Mouse (Mus musculus): ENCODE data around the gene Pank2.
"Not testable (repeated sequence)": the region's sequence is repeated elsewhere in the genome, so short reads cannot be mapped to it uniquely, and the experiment has no call there.

The Pank2 gene

GRCm38 (mm10) chr2:131260544-131261307 lies 1.6 kb upstream of the Pank2 start:
- no peak for DNase-seq (ENCODE audit: low spot score)

GRCm38 (mm10) chr2:131261481-131262212 lies 648 bp upstream of the Pank2 start:
- DNase-seq (ENCODE audit: low spot score): no peak

GRCm38 (mm10) chr2:131262680-131263670 lies 680 bp downstream of the Pank2 start:
- DNase-seq (ENCODE audit: low spot score): peak; percentile 27

GRCm38 (mm10) chr2:131264027-131264426 lies 1.7 kb downstream of the Pank2 start:
- no peak for DNase-seq (ENCODE audit: low spot score)

GRCm38 (mm10) chr2:131265056-131265455 lies 2.8 kb downstream of the Pank2 start:
- DNase-seq (ENCODE audit: low spot score): no peak

GRCm38 (mm10) chr2:131275493-131275892 lies 13.2 kb downstream of the Pank2 start:
- no peak for DNase-seq (ENCODE audit: low spot score)

GRCm38 (mm10) chr2:131276722-131277121 lies 14.4 kb downstream of the Pank2 start:
- DNase-seq (ENCODE audit: low spot score): no peak

- DNase-seq (ENCODE audit: low spot score): no peak
These were observed 19.3 kb downstream of the Pank2 start for GRCm38 (mm10) chr2:131281596-131281995.

- no peak for DNase-seq (ENCODE audit: low spot score)
These were observed 24.0 kb downstream of the Pank2 start for GRCm38 (mm10) chr2:131286276-131286675.

- no peak for DNase-seq (ENCODE audit: low spot score)
These were observed 28.4 kb downstream of the Pank2 start for GRCm38 (mm10) chr2:131290669-131291068.

- DNase-seq (ENCODE audit: low spot score): no peak
These were observed 34.5 kb downstream of the Pank2 start for GRCm38 (mm10) chr2:131296746-131297261.

- DNase-seq (ENCODE audit: low spot score): not testable (repeated sequence)
These were observed 36.4 kb downstream of the Pank2 start for GRCm38 (mm10) chr2:131298674-131299073.

- no peak for DNase-seq (ENCODE audit: low spot score)
These were observed 38.2 kb downstream of the Pank2 start for GRCm38 (mm10) chr2:131300485-131300884.

GRCm38 (mm10) chr2:131301635-131302034 lies 39.3 kb downstream of the Pank2 start:
- no peak for DNase-seq (ENCODE audit: low spot score)

GRCm38 (mm10) chr2:131304497-131304896 lies 42.2 kb downstream of the Pank2 start:
- DNase-seq (ENCODE audit: low spot score): no peak

- DNase-seq (ENCODE audit: low spot score): not testable (repeated sequence)
These were observed 42.9 kb downstream of the Pank2 start for GRCm38 (mm10) chr2:131305226-131305625.

- DNase-seq (ENCODE audit: low spot score): no peak
These were observed 45.1 kb downstream of the Pank2 start for GRCm38 (mm10) chr2:131307391-131307790.

GRCm38 (mm10) chr2:131307822-131308221 lies 45.5 kb downstream of the Pank2 start:
- DNase-seq (ENCODE audit: low spot score): no peak

- no peak for DNase-seq (ENCODE audit: low spot score)
These were observed 47.0 kb downstream of the Pank2 start for GRCm38 (mm10) chr2:131309296-131309695.

GRCm38 (mm10) chr2:131316167-131316566 lies 53.9 kb downstream of the Pank2 start:
- DNase-seq (ENCODE audit: low spot score): no peak

- no peak for DNase-seq (ENCODE audit: low spot score)
These were observed 57.1 kb downstream of the Pank2 start for GRCm38 (mm10) chr2:131319401-131319800.

GRCm38 (mm10) chr2:131321192-131321591 lies 58.9 kb downstream of the Pank2 start:
- DNase-seq (ENCODE audit: low spot score): not testable (repeated sequence)
